8 mouse cellular contexts compared by ENCODE assay signal in the genomic region with DNA sequence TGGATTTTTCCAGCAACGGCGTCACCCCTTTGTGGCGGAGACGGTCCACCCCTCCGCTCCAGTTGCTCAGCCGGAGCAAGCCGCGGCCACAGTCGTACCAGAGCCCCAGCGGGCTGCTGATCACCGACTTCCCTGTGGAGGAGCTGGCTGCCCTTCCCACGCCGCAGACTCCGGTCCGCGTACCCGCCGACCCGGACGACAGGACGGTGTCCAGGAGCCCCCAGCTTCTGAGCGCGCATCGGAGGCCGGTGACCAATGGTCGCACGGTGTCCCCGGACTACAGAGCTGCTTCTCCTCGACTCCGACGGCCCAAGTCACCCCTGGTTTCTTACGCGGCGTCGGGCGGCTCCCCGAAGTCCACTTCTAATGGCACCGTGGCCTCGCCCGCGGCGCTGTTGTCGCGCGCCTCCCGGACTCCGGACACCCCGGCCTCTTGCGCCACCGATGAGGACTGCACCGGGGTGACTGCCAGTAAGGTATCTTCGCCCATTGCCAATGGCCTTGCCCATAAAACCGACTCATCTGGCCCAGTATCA. TPM values are rescaled to one million over a fixed set of nuclear protein-coding genes. Genes with fewer than 3 reads are reported as not detected.
DNase-seq lines count a peak whose midpoint lies in the region; ATAC-seq lines count a peak whose summit lies in the region.

No protein-coding gene starts in this region.

- WGBS in stomach, embryonic 14.5 days, result under 1% methylated on average over 53 of the region's 53 CpGs

- no peaks in the 10 kb centered on the region for H3K36me3 ChIP-seq in megakaryocyte, embryonic 14.5 days (replicated peaks; ENCODE audit: low read length)
- H3K36me3 ChIP-seq in stomach, embryonic 14.5 days (ENCODE audit: control insufficient read depth, insufficient read depth, low read length), result no peaks in the 10 kb centered on the region

- peaks cover 46% of the 10 kb centered on the region for H3K27me3 ChIP-seq in megakaryocyte, embryonic 14.5 days (replicated peaks)
- H3K27me3 ChIP-seq in stomach, embryonic 14.5 days (ENCODE audit: control insufficient read depth, insufficient read depth, low read length), result no peaks in the 10 kb centered on the region

- H3K27ac ChIP-seq in stomach, embryonic 14.5 days (ENCODE audit: low read length), result peak overlapping the region; percentile 82

- H3K9me3 ChIP-seq in megakaryocyte, embryonic 14.5 days, result peaks cover 15% of the 10 kb centered on the region
- H3K9me3 ChIP-seq in stomach, embryonic 14.5 days (ENCODE audit: control insufficient read depth, low read depth, low read length), result no peaks in the 10 kb centered on the region

- H3K4me2 ChIP-seq in stomach, embryonic 14.5 days (replicated peaks; ENCODE audit: low read depth, low read length), result peak overlapping the region; percentile 77

- H3K9ac ChIP-seq in stomach, embryonic 14.5 days (replicated peaks; ENCODE audit: low read depth, low read length), result peak overlapping the region; percentile 67

- 0 out of 2 replicates have a peak, but pooled peaks have one; percentile 10 for ATAC-seq in erythroid progenitor cell, adult 5-6 weeks (replicated peaks; ENCODE audit: low FRiP score, poor library complexity, severe bottlenecking)
- ATAC-seq in stomach, embryonic 14.5 days (ENCODE audit: insufficient number of reproducible peaks, insufficient read depth, low FRiP score, low read depth), result peak; percentile 60

- DNase-seq in thymus, postnatal 4 days, result peak; percentile 9
- no peak for DNase-seq in thymus, postnatal 10 days (ENCODE audit: low spot score in 2 of 2)
- DNase-seq in heart, postnatal 14 days, result peak; percentile 40 to 54
- DNase-seq in kidney, postnatal 36 days, result peak; percentile 43 to 69
- DNase-seq in frontal cortex, postnatal 25 days (ENCODE audit: low spot score in 2 of 2), result no peak

- H3K4me3 ChIP-seq in megakaryocyte, embryonic 14.5 days (replicated peaks), result peak overlapping the region; percentile 90
- peak overlapping the region; percentile 69 for H3K4me3 ChIP-seq in stomach, embryonic 14.5 days (ENCODE audit: low read depth, low read length)

- H3K4me1 ChIP-seq in megakaryocyte, embryonic 14.5 days, result peaks cover 16% of the 10 kb centered on the region
- H3K4me1 ChIP-seq in stomach, embryonic 14.5 days (ENCODE audit: control insufficient read depth, insufficient read depth, low read length), result peaks cover 3% of the 10 kb centered on the region; the same call in 1 of the 2 replicates

- intact Hi-C loops in heart, postnatal 14 days (cut with DNase I), result loop anchor here (5.0 kb wide), 1 partner anchor 118 kb away; no protein-coding TSS in a partner anchor

RNA-seq across cellular contexts. Expression of gene Arhgef26, which starts 1.4 kb away (rescaled TPM):
- not detected in 2 replicates for total RNA-seq in erythroid progenitor cell, adult 5-6 weeks (2015; ENCODE audit: low replicate concordance)
- total RNA-seq in erythroid progenitor cell, adult 5-6 weeks (2017; ENCODE audit: low replicate concordance), result 0.26 TPM in 1 of 2 replicates, not detected in the other
- 1 to 10 TPM; 2.9 to 3.4 TPM for total RNA-seq in heart, postnatal 14 days (2021)
- polyA plus RNA-seq in megakaryocyte, embryonic 14.5 days (2012; ENCODE audit: insufficient read depth, low replicate concordance), result not detected in 2 replicates
- 10.9 and 13.1 TPM in 2 replicates for polyA plus RNA-seq in stomach, embryonic 14.5 days (2014; fragmentation: Nextera tagmentation; extraction: Ambion mirVana)

Comparison
In these comparisons a context has a peak if more than half of its experiments do, and no peak if none do; other contexts are left out.
1. DNase-seq: peak in thymus, postnatal 4 days (single experiment), heart, postnatal 14 days (2 of 2) and kidney, postnatal 36 days (2 of 2); none in thymus, postnatal 10 days (0 of 2) and frontal cortex, postnatal 25 days (0 of 2).